Mouse (Mus musculus) intestine, embryonic 14.5 days (tissue): ENCODE measurements around the gene Ccdc117. TPM values are rescaled to one million over a fixed set of nuclear protein-coding genes. Genes with fewer than 3 reads are reported as not detected.

Experiments
- ATAC-seq: fragments of 200-750 bp; cut with Nextera tagmentation; replicated peaks from 2 replicates; pipeline ENCODE4 v1.8.0; 2017; ENCODE audit warnings: low read depth, moderate number of reproducible peaks, moderate TSS enrichment, moderate library complexity; ENCODE audit not compliant: low FRiP score, low TSS enrichment
- DNase-seq: peaks from one replicate; pipeline ENCODE4 v3.0.0-alpha.2; 2018; ENCODE audit warnings: low spot score
- H3K27ac ChIP-seq: fragments of 300-500 bp; sonication (generic); 2 replicates; pipeline ENCODE4 v1.5.1; 2014; ENCODE audit warnings: low read depth, mild to moderate bottlenecking, control low read depth
- H3K27me3 ChIP-seq: fragments of 300-500 bp; sonication (generic); replicated peaks from 2 replicates; pipeline ENCODE4 v1.6.1; 2014; ENCODE audit warnings: low read length, control low read depth; ENCODE audit not compliant: control insufficient read depth, insufficient read depth
- H3K36me3 ChIP-seq: fragments of 300-500 bp; sonication (generic); 2 replicates; pipeline ENCODE4 v1.6.1; 2014; ENCODE audit warnings: low read length, control low read depth; ENCODE audit not compliant: control insufficient read depth, insufficient read depth
- H3K4me1 ChIP-seq: fragments of 300-500 bp; sonication (generic); replicated peaks from 2 replicates; pipeline ENCODE4 v1.6.1; 2014; ENCODE audit warnings: low read length, control low read depth, mixed read lengths; ENCODE audit not compliant: control insufficient read depth, insufficient read depth
- H3K4me2 ChIP-seq: fragments of 300-500 bp; sonication (generic); 2 replicates; pipeline ENCODE4 v1.6.1; 2014; ENCODE audit warnings: low read length
- H3K4me3 ChIP-seq: fragments of 300-500 bp; sonication (generic); 2 replicates; pipeline ENCODE4 v1.5.1; 2014; ENCODE audit warnings: low read depth, low read length, control low read depth, mixed read lengths
- H3K9ac ChIP-seq: fragments of 300-500 bp; sonication (generic); 2 replicates; pipeline ENCODE4 v1.6.1; 2014; ENCODE audit warnings: mild to moderate bottlenecking, low read length
- H3K9me3 ChIP-seq: fragments of 300-500 bp; sonication (generic); 2 replicates; pipeline ENCODE4 v1.6.1; 2016; ENCODE audit warnings: low read length, control low read depth; ENCODE audit not compliant: control insufficient read depth
- WGBS: fragments of 180-500 bp; shearing (Covaris S2); extraction: QIAGEN DNeasy Blood & Tissue Kit; methylation state at CpG from one replicate; pipeline ENCODE4 v1.1.7; 2014; 5-methylcytosine and 5-hydroxymethylcytosine counted together
- polyA plus RNA-seq: library from polyadenylated mRNA; unstranded; fragments of >200 nt; fragmentation: Nextera tagmentation; extraction: Ambion mirVana; gene quantifications from 2 replicates; pipeline ENCODE4 v1.2.1, GENCODE M21; 2014

Gene Ccdc117
- polyA plus RNA-seq = 16.8 and 17.3 TPM in 2 replicates

DNA sequence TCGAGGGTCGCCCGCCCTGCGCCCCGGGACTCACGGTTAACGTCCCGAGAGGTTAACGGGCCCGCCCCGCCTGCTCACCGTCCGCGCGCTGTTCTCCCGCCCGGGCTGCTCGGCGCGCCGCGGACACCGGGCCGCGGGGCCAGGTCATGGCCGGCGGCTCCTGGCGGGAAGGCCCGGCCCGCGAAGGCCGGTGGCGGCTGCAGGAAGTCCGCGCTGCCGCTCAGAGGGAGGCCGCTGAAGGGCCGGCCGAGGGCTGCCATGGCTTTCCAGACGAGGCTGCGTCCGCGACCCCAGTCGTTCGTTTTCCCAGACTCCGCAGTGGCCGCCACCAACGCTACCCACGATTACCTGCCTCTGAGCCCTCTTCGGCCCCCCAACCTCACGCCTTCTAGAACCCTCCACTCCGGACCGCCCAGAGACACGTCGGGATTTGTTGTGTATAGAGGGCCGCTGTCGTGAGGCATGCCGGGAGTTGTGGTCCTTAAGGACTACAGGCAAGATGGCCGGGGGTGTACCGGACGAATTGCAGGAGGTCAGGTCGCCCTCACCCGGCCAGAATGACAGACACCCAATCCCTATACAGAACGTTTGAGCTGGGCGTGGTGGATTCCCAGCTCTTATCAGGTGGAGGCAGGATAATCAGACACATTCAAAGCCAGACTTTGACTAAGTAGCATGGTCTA, at the start of gene Ccdc117:
TSS of gene Ccdc117 (minus strand) at position 389 of the 683 bp plus-strand sequence.
- peak; percentile 90 for DNase-seq

DNA sequence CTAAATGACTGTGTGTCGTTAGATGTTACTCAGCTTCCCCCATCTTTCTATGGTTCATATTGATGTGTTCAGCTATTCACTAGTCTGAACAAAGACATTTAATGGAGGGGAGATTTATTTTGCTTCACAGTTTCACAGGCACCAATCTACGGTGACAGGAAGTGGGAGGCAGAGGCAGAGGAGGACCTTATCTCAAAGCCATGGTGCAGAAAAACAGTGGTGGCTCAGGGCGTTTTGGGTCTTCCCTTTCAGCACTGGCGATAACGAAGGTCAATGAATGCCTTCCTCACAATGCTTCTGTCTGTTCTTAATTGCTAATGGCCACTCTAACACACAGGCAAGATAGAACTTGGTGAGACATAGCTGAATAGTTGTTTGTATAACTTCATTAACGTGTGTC, 33.1 kb upstream of the Ccdc117 start:
- H3K4me2 ChIP-seq = no peak overlapping the region
- WGBS = 74% methylated on average over 6 of the region's 6 CpGs
- H3K9me3 ChIP-seq = no peaks in the 10 kb centered on the region
- H3K4me3 ChIP-seq = no peak overlapping the region
- no peaks in the 10 kb centered on the region for H3K36me3 ChIP-seq
- peak; percentile 31 for DNase-seq
- no peaks in the 10 kb centered on the region for H3K27me3 ChIP-seq
- no peaks in the 10 kb centered on the region for H3K4me1 ChIP-seq
- H3K9ac ChIP-seq = no peak overlapping the region
- H3K27ac ChIP-seq = no peak overlapping the region
- no peak for ATAC-seq

More for the DNA sequence above, at the start of gene Ccdc117:
- Histone ChIP-seq H3K9me3 (no peaks in the 10 kb centered on the region), H3K4me3 (peak within 1 kb of the TSS; percentile 88), H3K36me3 (peaks cover 23% of the 10 kb centered on the region), H3K27ac (peak within 1 kb of the TSS; percentile 65), H3K27me3 (no peaks in the 10 kb centered on the region), H3K4me1 (peaks cover 12% of the 10 kb centered on the region), H3K9ac (peak within 1 kb of the TSS; percentile 93), H3K4me2 (peak within 1 kb of the TSS; percentile 68)
- ATAC-seq = peak; percentile 97
- 0% methylated on average over 56 of the region's 65 CpGs for WGBS

DNA sequence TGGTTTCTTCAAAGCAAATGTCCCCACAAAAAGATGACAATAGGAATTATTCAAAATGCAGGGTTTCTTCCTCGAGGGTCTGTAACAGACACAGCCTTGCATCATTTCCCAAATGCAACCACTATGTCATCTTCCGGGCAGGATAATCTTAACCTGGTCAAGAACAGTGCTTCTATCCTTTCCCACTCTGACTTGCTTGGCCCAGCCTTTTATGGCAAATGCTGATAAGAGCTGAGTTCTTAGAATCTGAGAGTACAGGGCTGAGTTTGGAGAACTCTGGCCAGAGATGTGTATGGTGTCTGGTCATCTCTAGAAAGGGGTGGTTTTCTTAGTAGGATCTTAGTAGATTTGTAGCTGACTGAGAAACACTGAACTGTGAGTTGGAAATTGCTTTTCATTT, 31.8 kb upstream of the Ccdc117 start:
- Histone ChIP-seq H3K36me3 (no peaks in the 10 kb centered on the region), H3K4me1 (no peaks in the 10 kb centered on the region), H3K9me3 (no peaks in the 10 kb centered on the region), H3K27me3 (no peaks in the 10 kb centered on the region), H3K4me2 (no peak overlapping the region), H3K9ac (no peak overlapping the region), H3K4me3 (no peak overlapping the region), H3K27ac (no peak overlapping the region)
- whole genome bisulfite sequencing = 90% methylated on average over 2 of the region's 2 CpGs
- peak; percentile 38 for DNase-seq
- no peak for ATAC-seq

DNA sequence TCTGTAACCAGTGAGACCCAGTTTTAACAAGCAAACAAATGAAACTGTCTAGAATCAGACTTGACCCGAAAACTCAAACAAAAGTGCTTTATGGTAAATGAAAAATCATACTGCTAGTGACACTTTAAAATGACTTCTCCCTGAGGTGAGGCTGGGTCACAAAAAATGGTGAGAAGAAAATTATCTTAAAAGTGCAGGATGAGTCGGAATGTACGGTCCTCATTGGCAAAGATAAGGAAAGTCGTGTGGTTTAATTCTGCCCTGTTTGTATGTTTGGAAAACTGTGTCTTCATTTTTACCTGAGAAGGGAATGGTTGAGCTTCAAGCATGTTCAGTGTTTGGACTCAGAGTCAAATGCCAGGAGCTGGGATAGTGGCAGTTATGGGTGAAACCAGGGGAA, 29.9 kb upstream of the Ccdc117 start:
- Histone ChIP-seq H3K9me3 (no peaks in the 10 kb centered on the region), H3K27me3 (no peaks in the 10 kb centered on the region), H3K4me1 (no peaks in the 10 kb centered on the region), H3K27ac (no peak overlapping the region), H3K4me3 (no peak overlapping the region), H3K9ac (no peak overlapping the region), H3K4me2 (no peak overlapping the region), H3K36me3 (no peaks in the 10 kb centered on the region)
- no peak for ATAC-seq
- 87% methylated on average over 4 of the region's 4 CpGs for WGBS
- no peak for DNase-seq

DNA sequence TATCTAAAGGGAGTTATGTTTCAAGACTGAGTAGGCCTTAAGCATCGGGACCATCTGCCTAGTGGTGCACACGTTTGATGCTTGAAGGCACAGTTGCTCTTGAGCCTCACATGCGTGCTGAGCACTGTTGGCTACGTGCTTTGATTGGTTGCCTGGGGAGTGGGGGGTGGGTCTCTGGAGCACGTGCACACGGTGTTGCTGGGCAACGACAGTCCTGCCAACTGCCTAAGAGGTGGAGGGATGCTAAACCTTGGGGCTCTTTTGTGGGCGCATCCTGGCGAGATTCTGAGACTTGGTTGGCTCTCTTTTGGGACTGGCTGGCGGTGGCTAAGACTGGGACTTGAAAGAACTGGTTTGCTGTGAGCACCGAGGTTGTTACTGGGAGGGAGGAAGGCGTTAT, 27.5 kb upstream of the Ccdc117 start, which contains the start of gene Ankrd36:
TSS of gene Ankrd36 (plus strand) at position 211 of the 400 bp plus-strand sequence.
- no peak for DNase-seq

DNA sequence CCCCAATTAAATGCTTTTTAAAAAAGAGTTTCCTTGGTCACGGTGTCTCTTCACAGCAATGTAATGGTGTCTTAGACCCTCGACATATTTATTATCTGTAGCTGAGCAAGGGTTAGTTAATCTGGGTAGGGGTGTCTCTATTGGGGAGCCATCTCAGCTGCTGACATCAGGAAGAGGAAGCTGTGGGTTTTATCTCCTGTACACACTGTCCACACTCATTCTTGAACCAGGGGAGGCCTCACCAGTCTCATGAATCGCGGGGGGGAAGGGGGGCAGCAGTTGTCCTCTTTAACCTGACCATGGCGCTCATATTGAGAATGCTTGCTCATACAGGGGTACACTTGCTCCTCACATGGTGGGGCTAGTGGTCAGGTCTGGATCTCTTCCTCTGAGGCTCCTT, 26.1 kb upstream of the Ccdc117 start:
- H3K4me1 ChIP-seq = no peaks in the 10 kb centered on the region
- WGBS = 83% methylated on average over 5 of the region's 5 CpGs
- H3K4me3 ChIP-seq = no peak overlapping the region
- no peak overlapping the region for H3K4me2 ChIP-seq
- ATAC-seq (no peak), DNase-seq (no peak)
- no peaks in the 10 kb centered on the region for H3K9me3 ChIP-seq
- no peaks in the 10 kb centered on the region for H3K27me3 ChIP-seq
- no peak overlapping the region for H3K27ac ChIP-seq
- H3K9ac ChIP-seq = no peak overlapping the region
- no peaks in the 10 kb centered on the region for H3K36me3 ChIP-seq

More for the DNA sequence above, 27.5 kb upstream of the Ccdc117 start, which contains the start of gene Ankrd36:
- no peak for ATAC-seq
- Histone ChIP-seq H3K36me3 (no peaks in the 10 kb centered on the region), H3K4me2 (no peak within 1 kb of the TSS), H3K27me3 (no peaks in the 10 kb centered on the region), H3K9me3 (no peaks in the 10 kb centered on the region), H3K4me3 (no peak within 1 kb of the TSS), H3K9ac (no peak within 1 kb of the TSS), H3K4me1 (no peaks in the 10 kb centered on the region), H3K27ac (no peak within 1 kb of the TSS)
- WGBS = 81% methylated on average over 12 of the region's 12 CpGs

DNA sequence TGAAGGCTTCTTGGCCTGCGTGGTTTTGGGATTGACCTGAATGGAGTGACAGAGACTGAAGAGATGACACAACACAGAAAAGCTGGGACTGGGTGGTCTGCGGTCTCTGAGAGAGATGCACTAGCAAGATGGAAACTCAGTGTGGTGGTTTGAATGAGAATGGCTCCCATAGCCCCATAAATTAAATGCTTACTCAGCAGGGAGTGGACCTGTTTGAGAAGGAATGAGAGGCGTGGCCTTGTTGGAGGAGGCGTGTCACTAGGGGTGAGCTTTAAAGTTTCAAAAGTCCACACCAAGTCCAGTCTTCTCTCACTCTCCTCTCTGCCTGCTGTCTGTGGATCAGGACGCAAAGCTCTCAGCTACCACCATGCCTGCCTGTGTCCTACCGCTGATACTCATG, 25.7 kb upstream of the Ccdc117 start:
- Histone ChIP-seq H3K36me3 (no peaks in the 10 kb centered on the region), H3K9ac (no peak overlapping the region), H3K27ac (no peak overlapping the region), H3K4me2 (no peak overlapping the region), H3K4me1 (no peaks in the 10 kb centered on the region), H3K4me3 (no peak overlapping the region), H3K27me3 (no peaks in the 10 kb centered on the region), H3K9me3 (no peaks in the 10 kb centered on the region)
- ATAC-seq = no peak
- 87% methylated on average over 6 of the region's 6 CpGs for WGBS
- no peak for DNase-seq

DNA sequence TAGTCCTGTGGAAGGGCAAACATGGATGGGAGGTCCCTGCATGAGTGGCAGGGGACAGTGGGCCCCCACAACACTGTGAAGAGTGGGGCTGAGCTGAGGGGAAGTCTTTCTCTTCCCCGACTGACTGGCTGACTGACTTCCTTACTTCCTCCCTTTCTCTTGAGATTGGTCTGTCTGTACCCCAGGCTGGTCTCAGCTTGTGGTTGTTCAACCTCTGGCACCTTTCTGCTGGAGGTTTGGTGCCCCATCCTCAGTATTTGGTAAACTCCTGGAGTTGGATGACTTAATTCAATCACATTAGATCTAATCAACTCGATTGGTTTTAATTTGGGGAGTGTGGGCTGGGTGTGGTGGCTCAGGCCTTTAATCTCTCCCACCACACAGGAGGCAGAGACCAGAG, 24.5 kb upstream of the Ccdc117 start:
- no peaks in the 10 kb centered on the region for H3K9me3 ChIP-seq
- ATAC-seq (no peak), DNase-seq (no peak)
- 64% methylated on average over 2 of the region's 2 CpGs for WGBS
- no peaks in the 10 kb centered on the region for H3K27me3 ChIP-seq
- H3K27ac ChIP-seq = no peak overlapping the region
- H3K4me1 ChIP-seq = no peaks in the 10 kb centered on the region
- H3K4me2 ChIP-seq = no peak overlapping the region
- no peak overlapping the region for H3K9ac ChIP-seq
- no peak overlapping the region for H3K4me3 ChIP-seq
- no peaks in the 10 kb centered on the region for H3K36me3 ChIP-seq

DNA sequence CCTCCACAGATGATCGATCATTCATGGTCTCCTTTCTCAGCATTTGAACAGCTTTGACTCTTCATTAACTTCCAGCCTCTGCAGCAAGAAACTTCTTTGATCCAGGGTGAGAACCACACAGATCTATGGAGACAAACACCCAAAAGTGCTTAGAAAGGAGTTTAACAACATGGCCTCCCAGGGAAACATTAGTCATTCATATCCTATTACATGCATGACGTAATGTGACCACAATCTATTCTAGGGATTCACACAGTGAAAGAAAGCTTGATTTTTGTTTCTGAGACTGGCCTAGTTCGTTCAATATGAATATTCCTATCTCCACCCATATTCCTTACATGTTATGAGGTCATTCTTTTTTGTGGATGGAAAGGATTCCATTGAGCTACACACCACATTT, 23.6 kb upstream of the Ccdc117 start:
- no peak overlapping the region for H3K4me2 ChIP-seq
- no peaks in the 10 kb centered on the region for H3K4me1 ChIP-seq
- H3K27me3 ChIP-seq = no peaks in the 10 kb centered on the region
- no peaks in the 10 kb centered on the region for H3K36me3 ChIP-seq
- no peak overlapping the region for H3K27ac ChIP-seq
- ATAC-seq (no peak), DNase-seq (no peak)
- WGBS = 87% methylated on average over 3 of the region's 3 CpGs
- no peaks in the 10 kb centered on the region for H3K9me3 ChIP-seq
- no peak overlapping the region for H3K4me3 ChIP-seq
- H3K9ac ChIP-seq = no peak overlapping the region
